Mouse (Mus musculus) WW6 (cell line): Measurements from ENCODE around the gene Rcor2.

Source experiments
- DNase-seq: peaks from one replicate; pipeline ENCODE4 v3.0.0-alpha.2; 2013; ENCODE audit warnings: low read depth, low spot score

The Rcor2 gene

DNA sequence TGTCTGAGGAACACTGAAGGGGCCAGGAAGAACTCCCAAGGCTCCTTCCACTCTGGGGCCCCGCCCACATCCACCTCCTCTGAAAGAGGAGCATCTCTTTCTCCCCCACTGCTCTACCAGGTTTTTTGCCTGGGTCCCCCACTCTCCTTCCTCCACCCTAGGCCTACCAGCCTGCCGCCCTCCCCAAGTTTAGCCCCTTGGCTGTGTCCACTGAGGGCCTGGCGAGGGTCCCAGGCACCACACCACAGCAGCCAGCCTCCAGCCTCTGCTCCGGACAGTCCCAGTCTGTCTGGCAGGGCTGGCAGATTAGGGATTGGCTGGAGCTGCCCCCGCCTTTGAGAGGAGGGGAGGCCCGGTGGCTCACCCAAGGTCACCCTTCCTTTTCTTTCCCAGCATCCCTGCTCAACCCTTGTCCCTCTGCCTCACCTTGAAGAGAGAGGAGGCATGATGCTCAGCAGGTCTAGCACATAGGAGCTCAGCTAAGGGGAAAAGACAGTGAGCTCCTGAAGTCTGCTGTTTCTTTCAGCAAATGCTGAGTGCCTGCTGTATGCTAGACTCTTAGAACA is 2.3 kb upstream of the Rcor2 start:
- DNase-seq, result no peak

DNA sequence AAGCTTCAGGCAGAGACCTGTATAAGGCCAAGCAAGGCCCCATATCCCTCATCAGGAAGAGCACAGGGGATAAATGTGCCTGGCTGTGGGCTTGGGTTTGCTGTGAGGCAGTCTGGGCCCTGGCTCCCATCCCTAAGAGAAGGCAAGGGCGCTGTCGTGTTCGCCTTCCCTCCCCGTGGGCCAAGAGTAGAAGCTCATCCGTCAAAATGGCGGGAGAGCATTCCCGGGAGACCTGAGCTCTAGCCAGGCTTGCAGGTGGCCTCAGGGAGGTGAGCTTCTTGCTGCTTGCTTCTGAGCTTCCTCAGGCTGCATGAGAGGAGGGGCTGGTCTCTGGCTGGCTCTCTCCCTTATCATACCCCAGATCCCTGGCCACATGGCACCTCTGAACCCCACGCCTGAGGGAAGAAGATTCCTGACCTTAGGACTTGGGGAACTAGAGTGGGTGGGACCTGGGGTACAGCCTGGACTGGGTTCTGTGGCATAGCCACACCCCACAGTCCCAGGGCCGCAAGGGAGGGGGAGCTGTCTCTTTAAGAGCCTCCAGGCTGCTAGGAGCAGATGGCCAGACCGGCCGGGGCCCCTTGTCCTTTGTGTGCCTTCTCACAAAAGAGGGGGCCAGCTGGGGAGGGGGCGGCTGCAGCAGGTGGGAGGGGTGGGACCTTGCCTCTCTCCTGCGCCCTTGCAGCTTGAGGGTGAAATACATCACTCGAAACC is 1.5 kb upstream of the Rcor2 start:
- no peak for DNase-seq

DNA sequence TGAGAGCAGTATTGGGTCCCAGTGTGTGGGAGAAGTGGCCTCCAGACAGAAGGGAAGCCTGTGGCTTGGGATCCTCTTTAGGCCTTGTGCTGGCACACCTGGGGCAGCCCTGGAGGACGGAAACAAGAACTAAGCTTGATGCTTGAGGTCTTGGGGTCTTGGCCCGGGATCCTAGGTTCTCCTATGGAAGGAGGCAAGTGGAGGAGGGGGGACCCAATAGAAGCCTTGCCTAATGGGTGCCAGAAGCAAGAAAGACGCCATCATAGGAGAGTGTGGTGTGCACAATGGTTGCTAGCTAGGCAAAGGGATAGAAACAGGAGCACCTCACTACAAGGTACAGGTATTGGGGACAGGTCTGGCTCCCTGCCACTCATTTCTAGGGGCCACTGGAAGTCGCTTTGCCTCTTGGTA is 699 bp upstream of the Rcor2 start:
- no peak for DNase-seq

DNA sequence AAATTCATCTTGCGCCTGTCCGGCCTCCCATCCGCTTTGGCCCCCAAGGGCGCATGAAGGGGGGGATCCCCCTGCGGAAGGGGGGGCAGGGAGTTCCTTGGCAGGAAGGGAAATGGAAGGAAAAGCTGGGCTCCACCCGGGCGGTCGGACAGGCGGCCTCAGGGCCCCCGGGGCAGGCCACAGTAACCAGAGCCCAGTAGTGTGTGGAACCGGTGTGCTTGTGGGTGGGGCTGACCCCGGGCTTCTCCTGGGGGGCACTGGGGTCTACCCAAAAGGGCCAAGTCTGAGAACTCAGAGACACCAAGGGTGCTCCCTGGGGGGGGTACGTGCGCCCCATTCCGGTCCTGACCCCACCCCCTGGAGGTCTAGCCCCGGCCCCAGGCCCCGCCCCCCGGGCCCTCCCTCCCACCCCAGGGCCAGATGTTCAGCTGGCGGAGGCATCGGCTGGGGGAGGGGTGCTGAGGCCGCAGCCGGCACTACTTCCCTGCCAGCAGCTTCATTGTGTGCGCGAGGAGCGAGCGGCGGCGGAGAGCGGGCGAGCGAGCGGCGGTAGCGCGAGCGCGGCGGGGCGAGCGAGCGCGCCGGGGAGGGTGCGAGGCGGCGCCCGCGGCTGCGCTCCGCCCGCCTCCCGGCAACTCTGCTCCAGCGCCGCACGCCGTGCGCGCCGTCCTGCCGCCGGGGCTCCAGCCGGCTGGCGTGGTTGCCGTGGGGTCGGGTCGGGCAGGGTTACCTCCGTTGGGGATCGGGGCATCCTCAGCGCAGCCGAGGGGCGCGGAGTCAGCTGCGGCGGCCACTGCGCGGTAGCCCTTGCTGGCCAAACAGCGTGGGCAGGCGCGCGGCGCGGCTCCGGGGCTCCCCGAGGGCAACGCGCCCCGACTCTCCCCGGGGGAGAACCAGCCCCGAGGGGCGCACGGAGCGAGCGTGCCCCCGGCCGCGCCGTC is 926 bp downstream of the Rcor2 start:
- DNase-seq, result no peak

DNA sequence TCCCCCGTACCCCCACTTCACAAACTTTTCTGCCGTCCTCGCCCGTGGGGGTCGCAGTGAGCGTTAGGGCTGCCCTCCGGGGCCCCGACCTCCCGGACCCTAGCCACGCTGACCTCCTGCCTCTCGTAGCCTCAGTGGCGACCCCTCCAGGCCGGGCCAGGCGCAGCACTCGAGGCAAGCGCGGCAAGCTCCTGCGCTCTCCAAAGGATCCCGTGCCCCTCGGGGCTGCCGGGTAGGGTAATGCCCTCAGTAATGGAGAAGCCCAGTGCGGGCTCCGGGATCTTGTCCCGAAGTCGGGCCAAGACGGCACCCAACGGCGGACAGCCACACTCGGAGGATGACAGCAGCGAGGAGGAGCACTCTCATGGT is 1.6 kb downstream of the Rcor2 start:
- no peak for DNase-seq

DNA sequence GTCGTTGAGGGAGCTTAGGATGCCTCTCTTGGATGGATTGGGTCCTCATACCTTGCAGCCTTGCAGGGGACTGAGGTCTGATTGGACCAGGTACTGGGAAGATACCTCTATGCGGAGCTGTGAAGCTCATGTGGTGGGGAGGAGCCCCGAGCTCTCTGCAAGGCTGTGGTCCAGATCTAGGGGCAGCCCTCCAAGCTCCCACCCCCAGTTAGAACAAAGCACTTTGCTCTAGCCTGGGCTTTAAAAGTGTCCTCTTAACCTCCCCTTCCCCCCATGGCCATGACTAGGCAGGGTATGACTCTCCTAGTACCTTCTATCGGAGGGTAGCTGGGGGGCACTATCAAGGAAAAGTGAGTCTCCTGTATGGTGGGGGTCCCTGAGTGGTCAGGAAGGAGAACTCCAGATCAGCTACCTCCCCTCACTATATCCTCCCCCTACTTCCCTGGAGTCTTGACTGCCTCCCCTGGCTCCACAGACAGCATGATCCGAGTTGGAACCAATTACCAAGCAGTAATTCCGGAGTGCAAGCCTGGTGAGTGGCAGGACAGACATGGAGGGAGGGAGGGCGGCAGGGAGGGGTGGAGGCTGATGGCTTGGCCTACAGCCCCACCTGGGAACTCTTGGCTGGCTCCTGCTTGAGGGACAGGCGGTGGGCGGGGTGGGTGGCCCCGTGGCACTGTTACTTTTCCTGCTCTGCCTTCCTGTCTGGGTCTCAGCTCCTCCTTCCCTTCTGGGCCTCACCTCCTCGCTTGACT is 2.3 kb downstream of the Rcor2 start:
- no peak for DNase-seq

DNA sequence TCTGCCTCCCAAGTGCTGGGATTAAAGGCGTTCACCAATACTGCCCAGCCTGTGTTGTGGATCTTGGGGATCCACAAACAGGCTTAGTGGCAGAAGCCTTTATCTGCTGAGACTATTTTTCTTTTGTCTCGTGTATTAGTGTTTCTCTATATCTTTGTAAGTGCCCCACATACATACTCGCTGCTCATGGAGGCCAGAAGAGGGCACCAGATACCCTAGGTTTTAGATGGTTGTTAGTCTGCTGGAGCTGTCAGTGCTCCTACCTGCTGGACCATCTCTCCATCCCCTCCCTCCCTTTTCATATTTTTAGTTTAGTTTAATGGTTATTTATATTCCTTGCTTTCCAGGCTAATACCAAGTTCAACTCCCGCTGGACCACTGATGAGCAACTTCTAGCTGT is 6.4 kb downstream of the Rcor2 start:
- no peak for DNase-seq

DNA sequence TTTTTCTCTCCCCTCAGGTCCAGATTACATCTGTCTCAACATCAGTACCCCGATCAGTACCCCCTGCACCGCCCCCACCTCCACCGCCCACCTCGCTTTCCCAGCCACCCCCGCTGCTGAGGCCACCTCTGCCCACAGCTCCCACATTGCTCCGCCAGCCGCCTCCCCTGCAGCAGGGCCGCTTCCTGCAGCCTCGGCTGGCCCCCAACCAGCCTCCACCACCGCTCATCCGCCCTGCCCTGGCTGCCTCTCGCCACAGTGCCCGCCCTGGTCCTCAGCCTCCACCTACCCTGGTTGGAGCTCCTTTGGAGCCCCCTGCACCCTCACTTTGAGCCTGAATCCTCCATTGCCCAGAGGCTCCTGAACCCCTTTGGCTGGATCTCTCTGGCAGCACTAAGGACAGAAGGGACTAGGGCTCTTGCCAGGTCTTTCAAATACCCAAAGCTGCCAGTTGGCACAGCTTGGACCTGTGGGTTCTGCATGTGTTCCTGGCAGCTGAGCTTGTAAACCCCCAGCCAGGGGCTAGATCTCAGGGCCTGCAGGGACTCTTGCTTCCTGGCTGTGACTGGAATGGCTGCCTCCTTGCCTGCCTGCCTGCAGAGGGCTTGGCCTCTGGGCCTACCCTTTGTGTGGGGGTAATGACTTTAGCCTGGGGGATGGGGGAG is 7.3 kb downstream of the Rcor2 start:
- no peak for DNase-seq

DNA sequence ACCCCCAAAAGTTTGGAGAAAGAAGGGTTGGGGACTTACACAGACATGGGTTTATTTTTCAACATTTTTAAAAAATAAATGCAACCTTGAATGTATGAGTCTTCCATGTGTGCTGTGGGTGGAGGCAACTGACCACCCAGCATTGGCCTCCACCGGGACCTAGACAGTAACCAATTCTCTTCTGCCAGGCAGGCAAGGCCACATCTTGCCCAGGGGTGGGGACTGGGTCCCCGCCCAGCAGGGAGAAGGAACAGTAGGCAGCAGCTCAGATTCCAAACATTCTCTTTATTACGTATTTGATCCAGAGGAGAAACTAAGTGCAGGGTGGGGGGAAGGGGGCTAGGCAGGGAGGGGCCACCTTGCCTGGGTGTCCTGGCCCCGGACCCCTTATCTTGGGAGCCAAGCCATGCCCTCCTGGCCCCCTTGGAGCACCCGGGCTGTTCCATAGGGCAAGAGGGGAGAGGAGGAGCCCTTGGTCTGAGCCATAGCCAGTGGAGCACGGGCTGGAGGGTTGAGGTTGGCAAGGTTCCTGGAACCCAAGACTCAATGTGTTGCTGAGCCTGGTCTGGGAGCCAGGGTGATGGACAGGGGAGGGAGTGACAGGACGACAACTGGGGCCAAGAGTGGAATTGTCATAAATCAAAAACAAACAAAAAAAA is 8.1 kb downstream of the Rcor2 start:
- DNase-seq, result no peak

DNA sequence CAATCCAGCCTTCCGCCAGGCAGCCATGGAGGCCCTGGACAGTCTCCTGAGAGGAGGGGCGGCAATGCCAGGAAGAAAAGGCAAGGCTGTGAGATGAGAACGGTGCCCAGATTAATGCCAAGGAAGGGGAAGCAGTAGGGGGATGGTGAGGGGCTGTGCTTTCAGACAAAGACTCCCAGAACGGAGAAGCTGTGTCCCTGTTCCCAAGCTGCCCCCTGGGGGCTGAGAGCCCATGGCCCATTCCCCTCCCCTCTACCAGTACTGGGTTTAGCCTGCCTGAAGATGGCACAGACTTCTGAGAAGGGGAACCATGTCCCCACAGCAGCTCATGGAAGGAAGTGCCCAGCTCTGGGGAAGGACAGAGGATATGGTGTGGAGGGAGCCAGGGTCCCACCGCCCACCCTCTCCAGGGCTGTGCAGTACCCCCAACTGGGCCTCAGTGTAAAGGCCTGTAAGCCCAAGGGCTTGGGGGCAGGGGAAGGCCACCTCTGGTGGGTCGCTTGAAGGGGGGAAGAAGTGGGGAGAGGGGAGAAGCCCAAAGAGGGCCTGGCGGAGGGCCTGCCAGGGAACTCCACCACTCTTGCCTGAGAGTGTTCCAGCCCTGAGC is 9.0 kb downstream of the Rcor2 start:
- no peak for DNase-seq

DNA sequence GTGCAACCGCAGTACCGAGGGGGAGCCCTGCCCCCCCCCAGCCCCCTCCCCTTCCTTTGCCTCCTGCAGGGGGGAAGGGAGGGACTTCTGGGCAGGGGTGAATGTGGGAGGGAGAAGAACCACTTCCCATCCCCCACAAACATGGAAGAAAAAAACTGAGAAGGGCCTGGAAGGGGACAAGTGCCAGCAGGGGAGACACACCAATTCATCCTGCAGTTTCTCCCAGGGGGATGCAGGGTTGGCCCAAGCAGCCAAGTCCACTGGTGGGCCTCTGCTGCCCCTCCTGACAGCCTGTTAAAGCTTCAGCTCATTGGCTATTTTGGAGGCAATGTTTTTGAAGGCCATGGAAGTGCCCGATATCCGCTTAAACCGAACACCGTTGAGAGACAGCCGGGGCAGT is 9.7 kb downstream of the Rcor2 start:
- no peak for DNase-seq

DNA sequence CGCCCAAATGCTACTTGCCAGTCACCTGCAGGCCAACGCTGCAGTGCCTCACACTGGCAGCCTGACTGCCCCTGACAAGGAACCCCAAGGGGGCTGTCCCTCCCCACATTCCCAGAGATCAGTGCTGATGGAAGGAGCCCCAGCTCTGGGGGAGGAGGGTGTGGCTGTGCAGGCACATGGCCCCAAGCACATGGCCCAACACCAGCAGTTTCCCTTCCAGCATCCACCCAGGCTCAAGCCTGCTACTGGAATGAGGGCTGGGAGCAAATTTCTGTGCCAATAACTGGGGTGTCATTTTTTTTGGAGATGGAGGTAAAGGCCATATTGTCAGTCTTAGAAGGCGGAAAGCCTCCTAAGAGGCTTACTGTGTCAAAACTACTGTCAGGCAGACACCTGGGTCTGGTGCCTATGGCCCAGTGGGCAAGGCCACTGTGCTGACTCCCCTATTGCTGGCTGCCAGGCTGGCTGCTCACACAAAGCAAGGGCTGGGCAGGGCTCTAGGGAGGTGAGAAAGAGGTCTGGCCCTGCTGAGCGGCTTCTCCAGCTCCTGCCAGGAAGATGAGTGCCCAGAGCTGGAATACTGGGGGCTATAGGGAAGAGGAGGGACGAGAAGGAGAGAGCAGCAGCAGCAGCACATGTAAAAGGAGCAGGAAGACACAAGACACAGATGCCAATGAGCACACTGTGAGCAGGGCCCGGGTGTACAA is 11.2 kb downstream of the Rcor2 start:
- no peak for DNase-seq

DNA sequence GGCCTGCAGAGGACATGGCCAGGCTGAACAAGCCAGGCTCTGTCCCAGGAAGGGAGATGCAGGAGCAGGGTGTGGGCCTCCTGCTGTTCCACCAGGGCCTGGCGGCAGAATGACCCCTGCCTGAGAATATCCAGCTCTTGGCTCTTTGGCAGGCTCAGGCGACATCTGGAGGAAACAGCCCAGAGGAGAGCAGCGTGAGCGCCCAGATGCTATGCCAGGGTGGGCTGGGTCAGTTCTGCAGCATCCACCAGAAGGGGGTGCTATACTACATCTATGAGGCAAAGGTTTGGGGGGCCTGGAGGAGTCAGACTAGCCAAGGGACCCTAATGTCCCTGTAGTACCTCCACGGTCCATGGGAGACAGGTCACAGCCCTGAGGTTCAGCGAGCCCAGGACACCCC is 12.0 kb downstream of the Rcor2 start:
- no peak for DNase-seq

DNA sequence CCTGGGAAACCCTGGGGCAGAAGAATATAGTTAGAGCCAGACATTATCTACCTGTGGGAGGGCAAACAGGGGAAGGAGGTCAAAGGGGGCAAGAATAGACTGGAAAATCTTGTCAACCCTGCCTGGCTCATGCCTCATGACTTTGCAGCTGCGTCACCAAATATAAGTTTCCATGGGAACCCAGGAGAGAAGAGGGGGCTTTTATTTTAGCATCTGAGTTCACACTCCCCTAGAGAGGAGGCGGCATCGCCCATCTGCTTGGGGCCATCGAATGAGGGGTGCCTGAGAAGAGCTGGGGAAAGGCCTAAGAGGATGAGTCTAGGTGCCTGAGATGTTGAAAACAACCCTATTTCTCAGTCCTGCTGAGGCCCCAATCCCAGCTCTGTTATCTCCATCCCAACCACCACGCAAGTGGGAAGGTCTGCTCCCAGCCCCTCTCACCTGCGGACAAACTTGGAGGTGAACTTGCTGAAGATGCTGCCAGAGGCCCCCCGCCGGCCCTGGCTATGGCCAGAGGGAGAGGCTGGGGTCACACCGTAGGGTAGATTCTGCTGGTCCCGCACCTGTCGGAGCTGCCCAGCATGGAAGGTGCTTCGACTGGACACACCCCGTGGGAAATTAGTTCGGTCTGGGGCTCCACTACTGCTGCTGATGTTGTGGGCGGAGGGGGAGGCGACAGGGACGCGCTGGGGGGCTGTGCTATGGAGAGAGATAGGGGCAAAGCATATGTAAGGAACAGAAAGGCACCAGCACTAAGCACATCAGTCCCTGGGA is 13.6 kb downstream of the Rcor2 start:
- no peak for DNase-seq

DNA sequence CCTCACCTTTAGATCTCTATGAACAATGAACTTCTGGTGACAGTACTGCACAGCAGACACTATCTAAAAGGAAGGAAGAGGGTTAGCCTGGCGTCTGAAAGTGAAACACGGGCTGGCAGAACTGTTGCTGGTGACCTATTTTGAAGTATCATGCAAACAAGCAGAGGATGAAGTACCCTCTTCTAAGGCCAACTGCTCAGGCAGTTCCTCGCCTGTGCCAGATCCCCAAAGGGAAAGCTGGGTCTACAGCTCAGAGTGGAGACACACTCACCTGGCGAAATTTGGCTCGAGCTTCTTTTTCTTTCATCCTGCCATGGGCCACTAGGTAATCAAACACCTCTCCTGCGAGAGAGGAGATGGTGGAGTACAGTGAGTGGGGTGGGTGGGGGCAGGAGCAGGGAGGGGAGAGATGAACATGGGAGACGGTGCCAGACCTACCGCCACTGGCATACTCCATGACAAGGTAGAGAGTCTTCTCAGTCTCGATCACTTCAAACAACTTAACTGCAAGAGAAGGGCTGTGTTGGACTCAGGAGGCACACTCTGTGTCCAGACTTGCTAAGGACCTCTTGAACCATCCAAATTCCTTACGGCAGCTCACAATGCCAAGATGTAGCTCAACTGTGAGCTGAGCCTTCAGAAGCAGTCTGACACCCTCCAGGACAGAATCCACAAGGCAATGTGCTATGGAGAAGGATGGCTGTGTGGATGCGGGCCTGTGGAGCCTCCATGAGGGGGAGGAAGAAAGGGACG is 19.6 kb downstream of the Rcor2 start:
- no peak for DNase-seq

DNA sequence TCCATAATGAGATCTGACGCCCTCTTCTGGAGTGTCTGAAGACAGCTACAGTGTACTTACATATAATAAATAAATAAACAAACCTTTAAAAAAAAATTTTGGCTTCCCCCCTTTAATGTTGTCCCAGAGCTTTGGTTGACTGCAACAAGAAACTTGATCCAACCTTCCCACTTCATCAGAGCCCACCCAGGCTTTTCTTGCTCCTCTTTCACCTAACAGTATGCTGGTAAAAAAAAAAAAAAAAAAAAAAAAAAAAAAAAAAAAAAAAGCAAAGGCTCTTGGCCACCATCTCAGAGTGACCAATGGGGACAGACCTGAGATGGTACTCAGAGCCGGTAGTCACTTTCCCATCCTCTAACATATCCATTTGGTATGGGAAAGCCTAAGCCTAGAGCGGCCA is 21.2 kb downstream of the Rcor2 start:
- DNase-seq, result no peak

DNA sequence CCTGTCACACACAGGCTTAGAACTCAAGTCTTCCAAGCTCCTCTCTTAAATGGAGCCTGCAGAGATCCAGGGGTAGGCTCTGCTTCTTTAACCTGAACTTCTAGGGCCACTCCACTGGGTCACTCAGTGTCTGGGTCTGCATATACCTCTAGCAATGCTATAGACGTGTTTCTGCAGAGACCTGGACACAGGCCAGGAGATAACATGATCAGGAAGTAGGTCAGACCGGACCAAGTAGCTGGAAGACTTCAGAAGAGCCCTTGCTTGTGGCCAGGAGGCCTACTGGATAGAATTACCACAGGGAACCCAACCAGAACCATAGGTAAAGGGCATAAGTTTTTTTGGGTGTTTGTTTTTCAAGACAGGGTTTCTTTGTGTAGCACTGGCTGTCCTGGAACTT is 22.6 kb downstream of the Rcor2 start:
- no peak for DNase-seq

DNA sequence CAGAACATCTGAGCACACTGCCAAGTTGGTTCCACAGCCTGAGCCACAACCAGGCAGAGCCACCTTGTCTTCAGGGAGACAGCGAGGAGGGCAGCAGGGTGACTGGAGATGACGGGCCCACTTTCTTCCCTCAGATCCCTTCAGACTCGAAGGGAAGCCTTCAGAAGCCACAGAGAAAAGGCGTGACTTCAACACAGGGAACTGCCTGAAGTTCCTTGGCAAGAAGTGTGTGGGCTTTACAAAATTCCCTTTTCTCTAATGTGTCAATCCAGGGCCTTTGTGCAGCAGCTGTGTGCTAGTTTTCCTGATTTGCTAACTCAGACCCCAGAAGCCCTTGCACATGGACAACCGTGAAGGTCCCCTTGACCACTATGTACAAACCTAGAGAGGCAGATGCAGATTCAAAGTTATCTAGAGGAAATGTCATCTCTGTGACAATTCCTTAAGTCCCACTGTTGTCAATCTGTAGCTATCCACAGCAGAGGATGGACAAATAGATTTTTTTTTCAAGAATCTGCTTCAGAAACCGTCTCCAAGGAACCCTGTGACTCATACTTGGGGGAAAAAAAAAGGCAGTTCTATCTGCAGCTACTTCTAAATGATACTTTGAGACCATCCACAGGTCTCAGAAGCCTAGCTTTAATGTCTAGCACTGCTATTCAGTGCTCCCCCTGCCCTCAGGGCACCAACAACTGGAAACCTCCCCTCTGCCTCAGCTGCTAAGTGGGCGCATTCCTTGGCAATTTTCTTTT is 25.0 kb downstream of the Rcor2 start:
- no peak for DNase-seq
